19 mouse cellular contexts compared by ENCODE assay signal in the genomic region with DNA sequence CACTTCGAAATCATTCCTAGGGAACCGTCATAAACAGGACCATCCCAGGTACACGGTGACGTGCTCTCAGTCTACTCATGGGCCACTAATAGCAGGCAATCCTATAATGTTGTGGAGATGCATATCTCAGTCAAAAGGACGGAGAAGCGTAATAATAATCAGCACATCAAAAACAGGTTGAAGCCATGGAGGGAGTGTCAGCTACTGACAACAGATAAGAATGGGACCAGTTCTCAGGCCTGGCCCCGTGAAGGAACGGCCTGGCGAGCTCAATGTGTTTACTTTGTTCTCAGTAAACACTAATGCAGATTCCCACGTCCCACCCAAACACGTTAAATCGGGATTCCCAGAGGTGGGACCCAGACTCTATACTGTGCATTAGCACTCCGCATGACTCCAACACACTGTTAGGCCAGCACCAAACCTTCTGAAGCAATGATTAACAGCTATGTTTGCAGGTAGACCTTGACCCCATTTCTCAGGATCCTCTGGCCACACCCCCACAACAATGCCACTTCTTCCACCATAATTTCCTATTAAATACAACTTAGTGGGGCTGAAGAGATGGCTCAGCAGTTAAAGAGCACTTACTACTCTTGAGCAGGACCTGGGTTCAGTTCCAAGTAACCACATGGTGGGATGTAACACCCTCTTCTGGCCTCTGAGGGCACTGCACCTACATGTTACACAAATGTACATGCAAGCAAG. TPM values are rescaled to one million over a fixed set of nuclear protein-coding genes. Genes with fewer than 3 reads are reported as not detected.
DNase-seq lines count a peak whose midpoint lies in the region; ATAC-seq and TF ChIP-seq lines count a peak whose summit lies in the region.
"Had no signal": no experiment of that assay in that cellular context is flagged by ENCODE, and none has a peak within 500 bp of the region (broad histone marks: within the 10 kb centered on the region; RNA-seq: fewer than 3 reads in every experiment).

No protein-coding gene starts in this region.

- WGBS in forebrain, embryonic 13.5 days: 93% methylated on average over 13 of the region's 13 CpGs
- 92% methylated on average over 13 of the region's 13 CpGs for WGBS in forebrain, embryonic 15.5 days
- 47% methylated on average over 13 of the region's 13 CpGs for WGBS in liver, adult 2 months
- WGBS in liver, embryonic 12.5 days (ENCODE audit: insufficient replicate concordance): 69% methylated on average over 13 of the region's 13 CpGs
- 41% methylated on average over 13 of the region's 13 CpGs for WGBS in intestine, postnatal 0 days
- WGBS in stomach, embryonic 16.5 days: 65% methylated on average over 13 of the region's 13 CpGs

- peaks cover 36% of the 10 kb centered on the region for H3K4me1 ChIP-seq in forebrain, embryonic 13.5 days
- H3K4me1 ChIP-seq in forebrain, embryonic 15.5 days: peaks cover 30% of the 10 kb centered on the region
- H3K4me1 ChIP-seq in liver, adult 2 months (ENCODE audit: control insufficient read depth, insufficient read depth, low read length): peaks cover 19% of the 10 kb centered on the region
- H3K4me1 ChIP-seq in liver, embryonic 12.5 days: no peaks in the 10 kb centered on the region
- no peaks in the 10 kb centered on the region for H3K4me1 ChIP-seq in intestine, postnatal 0 days (replicated peaks; ENCODE audit: control insufficient read depth, insufficient read depth, low read length)
- 0 out of 2 replicates have a peak, but pooled peaks cover 5% of the 10 kb centered on the region for H3K4me1 ChIP-seq in stomach, embryonic 16.5 days (ENCODE audit: control insufficient read depth, insufficient read depth, low read length)
- H3K4me1 ChIP-seq: heart, embryonic 10.5 days had no signal

- peaks cover 35% of the 10 kb centered on the region; the same call in 1 of the 2 replicates for H3K79me2 ChIP-seq in liver, adult 2 months (ENCODE audit: control insufficient read depth, insufficient read depth, low read length)

- no peaks in the 10 kb centered on the region for H3K27me3 ChIP-seq in forebrain, embryonic 13.5 days
- no peaks in the 10 kb centered on the region for H3K27me3 ChIP-seq in forebrain, embryonic 15.5 days
- no peaks in the 10 kb centered on the region for H3K27me3 ChIP-seq in liver, adult 2 months (ENCODE audit: control insufficient read depth, insufficient read depth, low read length)
- H3K27me3 ChIP-seq in liver, embryonic 12.5 days (replicated peaks): no peaks in the 10 kb centered on the region
- no peaks in the 10 kb centered on the region for H3K27me3 ChIP-seq in intestine, postnatal 0 days (replicated peaks; ENCODE audit: control insufficient read depth, insufficient read depth, low read length)
- H3K27me3 ChIP-seq in stomach, embryonic 16.5 days (ENCODE audit: control insufficient read depth, insufficient read depth, low read length): no peaks in the 10 kb centered on the region
- H3K27me3 ChIP-seq: CH12.LX had no signal

- 0 out of 2 replicates have a peak, but pooled peaks have one; percentile 17 for ATAC-seq in forebrain, embryonic 13.5 days
- no peak for ATAC-seq in forebrain, embryonic 15.5 days (replicated peaks)
- ATAC-seq in liver, embryonic 12.5 days: no peak
- ATAC-seq in intestine, postnatal 0 days: peak; percentile 96
- peak; percentile 37; the same call in 1 of the 2 replicates for ATAC-seq in stomach, embryonic 16.5 days (ENCODE audit: insufficient read depth, low FRiP score)
- ATAC-seq: hindbrain, postnatal 0 days had no signal

- peak; percentile 32; the same call in 1 of the 2 replicates for TF ChIP-seq CTCF in liver, adult 2 months (IDR thresholded peaks at IDR 0.05; ENCODE audit: low read depth, low read length)
- TF ChIP-seq CTCF in intestine, postnatal 0 days (IDR thresholded peaks at IDR 0.05; ENCODE audit: low read depth): peak; percentile 56

- intact Hi-C loops in gastrocnemius, postnatal 14 days (cut with DNase I; ENCODE audit: low total_unique reads): no loop called here

- no peak overlapping the region for H3K9ac ChIP-seq in forebrain, embryonic 13.5 days
- no peak overlapping the region for H3K9ac ChIP-seq in forebrain, embryonic 15.5 days (replicated peaks)
- H3K9ac ChIP-seq in liver, adult 2 months (ENCODE audit: low read depth, low read length): no peak overlapping the region
- no peak overlapping the region for H3K9ac ChIP-seq in liver, embryonic 12.5 days
- H3K9ac ChIP-seq in intestine, postnatal 0 days (ENCODE audit: low read depth, low read length): no peak overlapping the region
- no peak overlapping the region for H3K9ac ChIP-seq in stomach, embryonic 16.5 days (ENCODE audit: low read length)
- H3K9ac ChIP-seq: lung, embryonic 14.5 days had no signal

- H3K9me3 ChIP-seq in forebrain, embryonic 13.5 days (replicated peaks): no peaks in the 10 kb centered on the region
- H3K9me3 ChIP-seq in forebrain, embryonic 15.5 days: no peaks in the 10 kb centered on the region
- no peaks in the 10 kb centered on the region for H3K9me3 ChIP-seq in liver, embryonic 12.5 days (replicated peaks)
- no peaks in the 10 kb centered on the region for H3K9me3 ChIP-seq in intestine, postnatal 0 days (ENCODE audit: control insufficient read depth)
- H3K9me3 ChIP-seq in stomach, embryonic 16.5 days (replicated peaks; ENCODE audit: control insufficient read depth, low read length): no peaks in the 10 kb centered on the region
- H3K9me3 ChIP-seq: heart, embryonic 10.5 days had no signal

- H3K27ac ChIP-seq in forebrain, embryonic 13.5 days: no peak overlapping the region
- H3K27ac ChIP-seq in forebrain, embryonic 15.5 days (replicated peaks): no peak overlapping the region
- H3K27ac ChIP-seq in liver, adult 2 months (replicated peaks; ENCODE audit: insufficient read depth, low read depth, low read length): peak overlapping the region; percentile 54; the same call in 1 of the 2 replicates
- no peak overlapping the region for H3K27ac ChIP-seq in liver, embryonic 12.5 days
- peak overlapping the region; percentile 54; the same call in 1 of the 2 replicates for H3K27ac ChIP-seq in intestine, postnatal 0 days (ENCODE audit: low read depth, low read length)
- H3K27ac ChIP-seq in stomach, embryonic 16.5 days (ENCODE audit: low read length): no peak overlapping the region
- H3K27ac ChIP-seq: heart, embryonic 10.5 days; hindbrain, postnatal 0 days; left cerebral cortex, adult 2 months had no signal

- no peak overlapping the region for H3K4me3 ChIP-seq in forebrain, embryonic 13.5 days
- H3K4me3 ChIP-seq in forebrain, embryonic 15.5 days: no peak overlapping the region
- H3K4me3 ChIP-seq in liver, adult 2 months (ENCODE audit: insufficient read depth, low read depth, low read length): no peak overlapping the region
- H3K4me3 ChIP-seq in liver, embryonic 12.5 days: no peak overlapping the region
- H3K4me3 ChIP-seq in intestine, postnatal 0 days (ENCODE audit: low read depth, low read length): 0 out of 2 replicates have a peak overlapping the region, but pooled peaks have one; percentile 5
- no peak overlapping the region for H3K4me3 ChIP-seq in stomach, embryonic 16.5 days (replicated peaks; ENCODE audit: low read length)
- H3K4me3 ChIP-seq: heart, embryonic 10.5 days; left cerebral cortex, adult 2 months had no signal

- DNase-seq in liver, adult 2 months (ENCODE audit: extremely low read depth, low read depth, low spot score): peak; percentile 78
- DNase-seq in thymus, postnatal 36 days: no peak
- DNase-seq in gastrocnemius, postnatal 14 days: no peak
- DNase-seq: adrenal gland, adult 2 months; cerebellum, postnatal 14 days; gastrocnemius, postnatal 36 days; heart, postnatal 4 days; lung, embryonic 14.5 days; midbrain, embryonic 14.5 days; right cerebral cortex, adult 18-20 months had no signal

- H3K36me3 ChIP-seq in forebrain, embryonic 13.5 days (ENCODE audit: poor library complexity, severe bottlenecking): no peaks in the 10 kb centered on the region
- H3K36me3 ChIP-seq in forebrain, embryonic 15.5 days: no peaks in the 10 kb centered on the region
- H3K36me3 ChIP-seq in liver, adult 2 months (ENCODE audit: control insufficient read depth, insufficient read depth, low read length): no peaks in the 10 kb centered on the region
- H3K36me3 ChIP-seq in liver, embryonic 12.5 days: no peaks in the 10 kb centered on the region
- H3K36me3 ChIP-seq in intestine, postnatal 0 days (ENCODE audit: control insufficient read depth, insufficient read depth): no peaks in the 10 kb centered on the region
- no peaks in the 10 kb centered on the region for H3K36me3 ChIP-seq in stomach, embryonic 16.5 days (ENCODE audit: control insufficient read depth, insufficient read depth, low read length)
- H3K36me3 ChIP-seq: heart, embryonic 10.5 days had no signal

- no peak for TF ChIP-seq POLR2A in liver, adult 2 months (IDR thresholded peaks at IDR 0.05; ENCODE audit: extremely low read depth, insufficient read depth, low read length)

- no peak overlapping the region for H3K4me2 ChIP-seq in forebrain, embryonic 13.5 days
- no peak overlapping the region for H3K4me2 ChIP-seq in forebrain, embryonic 15.5 days (replicated peaks)
- H3K4me2 ChIP-seq in liver, embryonic 12.5 days: no peak overlapping the region
- peak overlapping the region; percentile 50 for H3K4me2 ChIP-seq in intestine, postnatal 0 days (replicated peaks; ENCODE audit: low read depth)
- H3K4me2 ChIP-seq in stomach, embryonic 16.5 days (ENCODE audit: low read depth, low read length): no peak overlapping the region
- H3K4me2 ChIP-seq: lung, embryonic 14.5 days had no signal

RNA-seq across cellular contexts. Expression of a gene that starts 42.5 kb away (rescaled TPM):
- polyA plus RNA-seq in forebrain, embryonic 13.5 days (2015; fragmentation: Nextera tagmentation; extraction: Ambion mirVana): 54.9 and 56.4 TPM in 2 replicates
- polyA plus RNA-seq in forebrain, embryonic 15.5 days (2015; fragmentation: Nextera tagmentation; extraction: Ambion mirVana): 52.3 and 54.2 TPM in 2 replicates
- total RNA-seq in liver, adult 2 months (2014; rRNA removed): 40.9 and 47.9 TPM in 2 replicates
- 8.1 and 8.6 TPM in 2 replicates for polyA plus RNA-seq in liver, adult 2 months (2012; rRNA removed)
- 1.9 and 2.0 TPM in 2 replicates for polyA plus RNA-seq in liver, embryonic 12.5 days (2016; fragmentation: Nextera tagmentation; extraction: Ambion mirVana)
- 13.3 and 16.0 TPM in 2 replicates for polyA plus RNA-seq in intestine, postnatal 0 days (2015; fragmentation: Nextera tagmentation; extraction: Ambion mirVana)
- 20.8 and 24.8 TPM in 2 replicates for polyA plus RNA-seq in stomach, embryonic 16.5 days (2015; fragmentation: Nextera tagmentation; extraction: Ambion mirVana)
- total RNA-seq in gastrocnemius, postnatal 14 days (2021): 1 to 10 TPM; 5.7 to 6.8 TPM
- total RNA-seq: CH12.LX had no signal

Comparison
In these comparisons a context has a peak if more than half of its experiments do, and no peak if none do; other contexts are left out.
1. ATAC-seq: peak in forebrain, embryonic 13.5 days (single experiment), intestine, postnatal 0 days (single experiment) and stomach, embryonic 16.5 days (single experiment); none in forebrain, embryonic 15.5 days (single experiment) and liver, embryonic 12.5 days (single experiment).
2. H3K27ac ChIP-seq: peak in liver, adult 2 months (single experiment) and intestine, postnatal 0 days (single experiment); none in forebrain, embryonic 13.5 days (single experiment), forebrain, embryonic 15.5 days (single experiment), liver, embryonic 12.5 days (single experiment) and stomach, embryonic 16.5 days (single experiment).